7 mouse cellular contexts compared by ENCODE assay signal in genomic region chr8:123373403-123374238, GRCm38 (mm10). TPM values are rescaled to one million over a fixed set of nuclear protein-coding genes. Genes with fewer than 3 reads are reported as not detected.
DNase-seq lines count a peak whose midpoint lies in the region; ATAC-seq and TF ChIP-seq lines count a peak whose summit lies in the region.

Tcf25 (plus strand) TSS chr8:123373753.

- no peaks in the 10 kb centered on the region for H3K9me3 ChIP-seq in embryonic facial prominence, embryonic 12.5 days
- H3K9me3 ChIP-seq in limb, embryonic 12.5 days: no peaks in the 10 kb centered on the region
- H3K9me3 ChIP-seq in midbrain, embryonic 15.5 days: no peaks in the 10 kb centered on the region

- under 1% methylated on average over 75 of the region's 75 CpGs for WGBS in embryonic facial prominence, embryonic 12.5 days
- under 1% methylated on average over 75 of the region's 75 CpGs for WGBS in kidney, adult 2 months
- under 1% methylated on average over 75 of the region's 75 CpGs for WGBS in limb, embryonic 12.5 days
- 1% methylated on average over 75 of the region's 75 CpGs for WGBS in midbrain, embryonic 15.5 days
- WGBS in spleen, adult 2 months: under 1% methylated on average over 75 of the region's 75 CpGs

- H3K27me3 ChIP-seq in embryonic facial prominence, embryonic 12.5 days: no peaks in the 10 kb centered on the region
- no peaks in the 10 kb centered on the region for H3K27me3 ChIP-seq in kidney, adult 2 months (replicated peaks; ENCODE audit: control insufficient read depth, insufficient read depth, low read length)
- H3K27me3 ChIP-seq in limb, embryonic 12.5 days: no peaks in the 10 kb centered on the region
- no peaks in the 10 kb centered on the region for H3K27me3 ChIP-seq in midbrain, embryonic 15.5 days (replicated peaks)
- no peaks in the 10 kb centered on the region for H3K27me3 ChIP-seq in spleen, adult 2 months (ENCODE audit: control insufficient read depth, insufficient read depth, low read length)

- peaks cover 9% of the 10 kb centered on the region for H3K4me1 ChIP-seq in embryonic facial prominence, embryonic 12.5 days
- peaks cover 5% of the 10 kb centered on the region; the same call in 1 of the 2 replicates for H3K4me1 ChIP-seq in kidney, adult 2 months (ENCODE audit: control insufficient read depth, insufficient read depth, low read length)
- peaks cover 15% of the 10 kb centered on the region for H3K4me1 ChIP-seq in limb, embryonic 12.5 days (replicated peaks)
- peaks cover 32% of the 10 kb centered on the region for H3K4me1 ChIP-seq in midbrain, embryonic 15.5 days
- H3K4me1 ChIP-seq in spleen, adult 2 months (ENCODE audit: control insufficient read depth, insufficient read depth, insufficient read length): 0 out of 2 replicates have a peak, but pooled peaks cover 2% of the 10 kb centered on the region

- peak; percentile 95 for DNase-seq in adrenal gland, postnatal 25 days
- DNase-seq in heart, adult 18-20 months: peak; percentile 95 to 97
- peak; percentile 97 for DNase-seq in kidney, adult 2 months
- DNase-seq in spleen, adult 2 months (ENCODE audit: low read depth in 1 of 2, low spot score in 2 of 2): peak; percentile 93 to 95

- H3K27ac ChIP-seq in embryonic facial prominence, embryonic 12.5 days: peak within 1 kb of the TSS; percentile 95
- H3K27ac ChIP-seq in kidney, adult 2 months (ENCODE audit: insufficient read depth, low read depth, low read length): peak within 1 kb of the TSS; percentile 93
- peak within 1 kb of the TSS; percentile 97 for H3K27ac ChIP-seq in limb, embryonic 12.5 days
- H3K27ac ChIP-seq in midbrain, embryonic 15.5 days: peak within 1 kb of the TSS; percentile 94
- peak within 1 kb of the TSS; percentile 94 for H3K27ac ChIP-seq in spleen, adult 2 months (ENCODE audit: insufficient read depth, low read length)

- TF ChIP-seq CTCF in kidney, adult 2 months (conservative IDR thresholded peaks at IDR 0.05; ENCODE audit: insufficient read depth, insufficient read length, low read depth, low read length): peak; percentile 49; the same call in 1 of the 2 replicates
- peak; percentile 53; the same call in 1 of the 2 replicates for TF ChIP-seq CTCF in spleen, adult 2 months (IDR thresholded peaks at IDR 0.05; ENCODE audit: extremely low read depth, insufficient read depth, insufficient read length, insufficient replicate concordance)

- H3K9ac ChIP-seq in embryonic facial prominence, embryonic 12.5 days: peak within 1 kb of the TSS; percentile 76
- peak within 1 kb of the TSS; percentile 77 for H3K9ac ChIP-seq in limb, embryonic 12.5 days (replicated peaks)
- H3K9ac ChIP-seq in midbrain, embryonic 15.5 days: peak within 1 kb of the TSS; percentile 66

- peak; percentile 58 for TF ChIP-seq POLR2A in kidney, adult 2 months (IDR thresholded peaks at IDR 0.05; ENCODE audit: low read depth, low read length)
- TF ChIP-seq POLR2A in spleen, adult 2 months (IDR thresholded peaks at IDR 0.05; ENCODE audit: low read depth, low read length): peak; percentile 59

- peaks cover 16% of the 10 kb centered on the region; the same call in 1 of the 2 replicates for H3K36me3 ChIP-seq in embryonic facial prominence, embryonic 12.5 days
- no peaks in the 10 kb centered on the region for H3K36me3 ChIP-seq in kidney, adult 2 months (ENCODE audit: control insufficient read depth, insufficient read depth, low read length)
- peaks cover 8% of the 10 kb centered on the region for H3K36me3 ChIP-seq in limb, embryonic 12.5 days
- peaks cover 13% of the 10 kb centered on the region; the same call in 1 of the 2 replicates for H3K36me3 ChIP-seq in midbrain, embryonic 15.5 days (replicated peaks)
- no peaks in the 10 kb centered on the region for H3K36me3 ChIP-seq in spleen, adult 2 months (ENCODE audit: control insufficient read depth, insufficient read depth, low read length)

- H3K4me2 ChIP-seq in embryonic facial prominence, embryonic 12.5 days (replicated peaks): peak within 1 kb of the TSS; percentile 61
- peak within 1 kb of the TSS; percentile 81 for H3K4me2 ChIP-seq in limb, embryonic 12.5 days
- peak within 1 kb of the TSS; percentile 76 for H3K4me2 ChIP-seq in midbrain, embryonic 15.5 days

- peak within 1 kb of the TSS; percentile 77 for H3K4me3 ChIP-seq in embryonic facial prominence, embryonic 12.5 days
- peak within 1 kb of the TSS; percentile 76 for H3K4me3 ChIP-seq in kidney, adult 2 months (ENCODE audit: insufficient read depth, low read depth, low read length)
- H3K4me3 ChIP-seq in limb, embryonic 12.5 days (replicated peaks): peak within 1 kb of the TSS; percentile 71
- peak within 1 kb of the TSS; percentile 73 for H3K4me3 ChIP-seq in midbrain, embryonic 15.5 days
- peak within 1 kb of the TSS; percentile 81 for H3K4me3 ChIP-seq in spleen, adult 2 months (ENCODE audit: extremely low read depth, insufficient read depth, insufficient read length)

- ATAC-seq in embryonic facial prominence, embryonic 12.5 days (ENCODE audit: insufficient number of reproducible peaks, insufficient read depth, low FRiP score, low TSS enrichment): peak; percentile 88
- peak; percentile 88 for ATAC-seq in limb, embryonic 12.5 days (ENCODE audit: insufficient number of reproducible peaks, insufficient read depth, low FRiP score, low TSS enrichment, low read depth)
- ATAC-seq in midbrain, embryonic 15.5 days (replicated peaks): peak; percentile 96

RNA-seq across cellular contexts. Expression of gene Tcf25, which starts in this region (rescaled TPM):
- total RNA-seq in adrenal gland, postnatal 25 days (2021): 203 and 237 TPM in 2 replicates
- polyA plus RNA-seq in embryonic facial prominence, embryonic 12.5 days (2016; fragmentation: Nextera tagmentation; extraction: Ambion mirVana): 172 and 186 TPM in 2 replicates
- 100 to 1,000 TPM; 129 to 152 TPM for total RNA-seq in heart, adult 18-20 months (2021)
- polyA plus RNA-seq in kidney, adult 2 months (2012; rRNA removed): 164 and 166 TPM in 2 replicates
- polyA plus RNA-seq in limb, embryonic 12.5 days (2016; fragmentation: Nextera tagmentation; extraction: Ambion mirVana): 149 and 151 TPM in 2 replicates
- 324 and 331 TPM in 2 replicates for polyA plus RNA-seq in midbrain, embryonic 15.5 days (2015; fragmentation: Nextera tagmentation; extraction: Ambion mirVana)
- polyA plus RNA-seq in spleen, adult 2 months (2012; rRNA removed): 137 and 149 TPM in 2 replicates

Comparison
In these comparisons a context has a peak if more than half of its experiments do, and no peak if none do; other contexts are left out.
1. Peak in every context shown above with its lines: DNase-seq, ATAC-seq, H3K4me3 ChIP-seq and H3K27ac ChIP-seq.